Mouse (Mus musculus) embryonic facial prominence, embryonic 14.5 days (tissue): Measurements from ENCODE around the gene Pgp. TPM values are rescaled to one million over a fixed set of nuclear protein-coding genes. Genes with fewer than 3 reads are reported as not detected.

Experiments used
- ATAC-seq: fragments of 200-750 bp; cut with Nextera tagmentation; 2 replicates; pipeline ENCODE4 v1.8.0; 2017; ENCODE audit warnings: low read depth, moderate number of reproducible peaks, moderate TSS enrichment
- DNase-seq: peaks from one replicate; pipeline ENCODE4 v3.0.0-alpha.2; 2015; ENCODE audit warnings: low spot score
- H3K27ac ChIP-seq: fragments of 300-500 bp; sonication (generic); replicated peaks from 2 replicates; pipeline ENCODE4 v1.5.1; 2014; ENCODE audit warnings: low read depth, mild to moderate bottlenecking, low read length, moderate library complexity
- H3K27me3 ChIP-seq: fragments of 300-500 bp; sonication (generic); replicated peaks from 2 replicates; pipeline ENCODE4 v1.6.1; 2014; ENCODE audit warnings: low read length; ENCODE audit not compliant: control insufficient read depth, insufficient read depth
- H3K36me3 ChIP-seq: fragments of 300-500 bp; sonication (generic); 2 replicates; pipeline ENCODE4 v1.6.1; 2014; ENCODE audit warnings: low read length, mixed read lengths; ENCODE audit not compliant: control insufficient read depth, insufficient read depth
- H3K4me1 ChIP-seq: fragments of 300-500 bp; sonication (generic); 2 replicates; pipeline ENCODE4 v1.6.1; 2014; ENCODE audit warnings: antibody characterized with exemption, low read length; ENCODE audit not compliant: control insufficient read depth, insufficient read depth
- H3K4me2 ChIP-seq: fragments of 300-500 bp; sonication (generic); 2 replicates; pipeline ENCODE4 v1.6.1; 2014; ENCODE audit warnings: low read depth, mild to moderate bottlenecking, low read length, moderate library complexity, mixed read lengths
- H3K4me3 ChIP-seq: fragments of 300-500 bp; sonication (generic); 2 replicates; pipeline ENCODE4 v1.5.1; 2014; ENCODE audit warnings: low read depth, mild to moderate bottlenecking, low read length
- H3K9ac ChIP-seq: fragments of 300-500 bp; sonication (generic); 2 replicates; pipeline ENCODE4 v1.6.1; 2014; ENCODE audit warnings: low read depth, mild to moderate bottlenecking, low read length, moderate library complexity, mixed read lengths
- H3K9me3 ChIP-seq: fragments of 300-500 bp; sonication (generic); 2 replicates; pipeline ENCODE4 v1.6.1; 2016; ENCODE audit warnings: low read length; ENCODE audit not compliant: control insufficient read depth
- WGBS: fragments of 180-500 bp; shearing (Covaris S2); extraction: QIAGEN DNeasy Blood & Tissue Kit; methylation state at CpG from one replicate; pipeline ENCODE4 v1.1.7; 2014; 5-methylcytosine and 5-hydroxymethylcytosine counted together
- polyA plus RNA-seq: library from polyadenylated mRNA; unstranded; fragments of >200 nt; fragmentation: Nextera tagmentation; extraction: Ambion mirVana; gene quantifications from 2 replicates; pipeline ENCODE4 v1.2.1, GENCODE M21; 2014

Gene Pgp
- polyA plus RNA-seq, 1 experiment from 2014 or later: 58.5 TPM

GRCm38 (mm10) chr17:24437016-24437415 is 33.2 kb upstream of the Pgp start:
- H3K4me2 ChIP-seq: no peak overlapping the region
- 82% methylated on average over 5 of the region's 5 CpGs for WGBS
- no peaks in the 10 kb centered on the region for H3K9me3 ChIP-seq
- no peaks in the 10 kb centered on the region for H3K27me3 ChIP-seq
- peak; percentile 69 for ATAC-seq
- H3K27ac ChIP-seq: no peak overlapping the region
- H3K4me1 ChIP-seq: no peaks in the 10 kb centered on the region
- peak; percentile 46 for DNase-seq
- no peak overlapping the region for H3K4me3 ChIP-seq
- peaks cover 72% of the 10 kb centered on the region for H3K36me3 ChIP-seq
- H3K9ac ChIP-seq: no peak overlapping the region

- Histone ChIP-seq H3K4me1 (no peaks in the 10 kb centered on the region), H3K4me3 (no peak overlapping the region), H3K9ac (no peak overlapping the region), H3K9me3 (no peaks in the 10 kb centered on the region), H3K4me2 (no peak overlapping the region), H3K27ac (no peak overlapping the region), H3K36me3 (peaks cover 86% of the 10 kb centered on the region), H3K27me3 (no peaks in the 10 kb centered on the region)
- 91% methylated on average over 8 of the region's 8 CpGs for WGBS
- DNase-seq (no peak), ATAC-seq (no peak)
These were observed 29.8 kb upstream of the Pgp start for GRCm38 (mm10) chr17:24440377-24440776.

GRCm38 (mm10) chr17:24441148-24441547 is 29.0 kb upstream of the Pgp start:
- DNase-seq: no peak
- H3K9ac ChIP-seq: no peak overlapping the region

GRCm38 (mm10) chr17:24442107-24442506 is 28.1 kb upstream of the Pgp start:
- H3K27ac ChIP-seq: no peak overlapping the region
- no peaks in the 10 kb centered on the region for H3K9me3 ChIP-seq
- no peaks in the 10 kb centered on the region for H3K4me1 ChIP-seq
- ATAC-seq: no peak
- no peak overlapping the region for H3K4me2 ChIP-seq
- H3K27me3 ChIP-seq: no peaks in the 10 kb centered on the region
- no peak for DNase-seq
- peaks cover 91% of the 10 kb centered on the region for H3K36me3 ChIP-seq
- WGBS: 89% methylated on average over 14 of the region's 14 CpGs
- H3K9ac ChIP-seq: no peak overlapping the region
- H3K4me3 ChIP-seq: no peak overlapping the region

More at GRCm38 (mm10) chr17:24441148-24441547, 29.0 kb upstream of the Pgp start:
- no peak for ATAC-seq
- no peaks in the 10 kb centered on the region for H3K27me3 ChIP-seq
- H3K27ac ChIP-seq: no peak overlapping the region
- H3K4me2 ChIP-seq: no peak overlapping the region
- H3K36me3 ChIP-seq: peaks cover 86% of the 10 kb centered on the region
- no peak overlapping the region for H3K4me3 ChIP-seq
- H3K4me1 ChIP-seq: no peaks in the 10 kb centered on the region
- WGBS: 58% methylated on average over 2 of the region's 2 CpGs
- H3K9me3 ChIP-seq: no peaks in the 10 kb centered on the region

GRCm38 (mm10) chr17:24442632-24443155 is 27.5 kb upstream of the Pgp start, which contains the start of gene Dnase1l2:
Gene Dnase1l2, minus strand, starts transcription at chr17:24443105.
- ATAC-seq: 0 out of 2 replicates have a peak, but pooled peaks have one; percentile 30
- Histone ChIP-seq H3K4me3 (no peak within 1 kb of the TSS), H3K4me2 (no peak within 1 kb of the TSS), H3K4me1 (no peaks in the 10 kb centered on the region), H3K36me3 (peaks cover 92% of the 10 kb centered on the region), H3K27ac (no peak within 1 kb of the TSS), H3K27me3 (no peaks in the 10 kb centered on the region), H3K9ac (no peak within 1 kb of the TSS), H3K9me3 (no peaks in the 10 kb centered on the region)
- 77% methylated on average over 7 of the region's 7 CpGs for WGBS
- no peak for DNase-seq

GRCm38 (mm10) chr17:24443409-24443808 is 26.8 kb upstream of the Pgp start:
- Histone ChIP-seq H3K9ac (no peak overlapping the region), H3K9me3 (no peaks in the 10 kb centered on the region), H3K36me3 (peaks cover 92% of the 10 kb centered on the region), H3K4me3 (no peak overlapping the region), H3K27ac (no peak overlapping the region), H3K4me1 (no peaks in the 10 kb centered on the region), H3K27me3 (no peaks in the 10 kb centered on the region), H3K4me2 (no peak overlapping the region)
- WGBS: 90% methylated on average over 4 of the region's 4 CpGs
- no peak for ATAC-seq
- DNase-seq: no peak

GRCm38 (mm10) chr17:24446590-24446989 is 23.6 kb upstream of the Pgp start:
- H3K27ac ChIP-seq: no peak overlapping the region
- no peak for DNase-seq
- H3K9ac ChIP-seq: no peak overlapping the region
- no peaks in the 10 kb centered on the region for H3K27me3 ChIP-seq
- no peak overlapping the region for H3K4me2 ChIP-seq
- H3K4me3 ChIP-seq: no peak overlapping the region
- H3K36me3 ChIP-seq: peaks cover 84% of the 10 kb centered on the region
- ATAC-seq: no peak
- H3K4me1 ChIP-seq: no peaks in the 10 kb centered on the region
- no peaks in the 10 kb centered on the region for H3K9me3 ChIP-seq
- WGBS: 93% methylated on average over 8 of the region's 8 CpGs

- Histone ChIP-seq H3K9me3 (no peaks in the 10 kb centered on the region), H3K4me2 (no peak overlapping the region), H3K27ac (no peak overlapping the region), H3K4me3 (no peak overlapping the region), H3K36me3 (peaks cover 61% of the 10 kb centered on the region), H3K4me1 (peaks cover 8% of the 10 kb centered on the region; the same call in 1 of the 2 replicates), H3K9ac (no peak overlapping the region), H3K27me3 (no peaks in the 10 kb centered on the region)
- DNase-seq (no peak), ATAC-seq (no peak)
- 96% methylated on average over 6 of the region's 6 CpGs for WGBS
These were observed 20.7 kb upstream of the Pgp start for GRCm38 (mm10) chr17:24449507-24449906.

- H3K9me3 ChIP-seq: no peaks in the 10 kb centered on the region
- H3K36me3 ChIP-seq: peaks cover 44% of the 10 kb centered on the region
- H3K4me3 ChIP-seq: no peak overlapping the region
- H3K9ac ChIP-seq: no peak overlapping the region
- no peak overlapping the region for H3K27ac ChIP-seq
- peaks cover 11% of the 10 kb centered on the region; the same call in 1 of the 2 replicates for H3K4me1 ChIP-seq
- WGBS: 99% methylated on average over 6 of the region's 6 CpGs
- no peaks in the 10 kb centered on the region for H3K27me3 ChIP-seq
- DNase-seq (no peak), ATAC-seq (no peak)
- H3K4me2 ChIP-seq: no peak overlapping the region
These were observed 19.0 kb upstream of the Pgp start for GRCm38 (mm10) chr17:24451220-24451619.
